In genomic region chr8:98496793-98497192, GRCm38 (mm10) we compare ENCODE assay signal across 35 mouse cellular contexts.
"Had no signal": no experiment of that assay in that cellular context is flagged by ENCODE, and none has a peak within 500 bp of the region (broad histone marks: within the 10 kb centered on the region; RNA-seq: fewer than 3 reads in every experiment).

No protein-coding gene starts in this region.

- ATAC-seq: hindbrain, embryonic 16.5 days; hindbrain, postnatal 0 days; inflammation-experienced regulatory T-cells, adult 6 months; intestine, embryonic 15.5 days; intestine, embryonic 16.5 days; intestine, postnatal 0 days had no signal

- H3K4me1 ChIP-seq: heart, embryonic 10.5 days; heart, embryonic 12.5 days; heart, embryonic 13.5 days; heart, embryonic 15.5 days; hindbrain, embryonic 10.5 days; hindbrain, embryonic 12.5 days; hindbrain, embryonic 13.5 days; hindbrain, embryonic 15.5 days; intestine, embryonic 15.5 days; kidney, embryonic 15.5 days had no signal

- H3K9ac ChIP-seq: heart, embryonic 12.5 days; heart, embryonic 13.5 days; heart, embryonic 15.5 days; hindbrain, embryonic 12.5 days; hindbrain, embryonic 13.5 days; hindbrain, embryonic 14.5 days; hindbrain, embryonic 15.5 days; intestine, embryonic 15.5 days; kidney, embryonic 15.5 days had no signal

- DNase-seq: heart, postnatal 10 days; heart, postnatal 14 days; heart, postnatal 36 days; heart, postnatal 4 days; kidney, adult 11 months; kidney, adult 18-20 months; kidney, adult 2 months; kidney, adult 8-10 months; kidney, adult 9 months; kidney, postnatal 10 days; kidney, postnatal 14 days; kidney, postnatal 25 days; kidney, postnatal 36 days; kidney, postnatal 4 days; layer of hippocampus, adult 9-11 months; layer of hippocampus, postnatal 36 days had no signal

- H3K27me3 ChIP-seq: heart, embryonic 12.5 days; heart, embryonic 13.5 days; heart, embryonic 15.5 days; hindbrain, embryonic 12.5 days; hindbrain, embryonic 13.5 days; hindbrain, embryonic 15.5 days; intestine, embryonic 15.5 days; kidney, embryonic 15.5 days had no signal

- H3K27ac ChIP-seq: heart, embryonic 10.5 days; heart, embryonic 13.5 days; heart, embryonic 15.5 days; hindbrain, embryonic 10.5 days; hindbrain, embryonic 12.5 days; hindbrain, embryonic 13.5 days; hindbrain, embryonic 14.5 days; hindbrain, embryonic 15.5 days; hindbrain, postnatal 0 days; intestine, embryonic 15.5 days; kidney, embryonic 15.5 days; kidney, postnatal 0 days; layer of hippocampus, adult 2 months had no signal

- H3K9me3 ChIP-seq: heart, embryonic 10.5 days; heart, embryonic 12.5 days; heart, embryonic 13.5 days; heart, embryonic 15.5 days; hindbrain, embryonic 10.5 days; hindbrain, embryonic 12.5 days; hindbrain, embryonic 13.5 days; hindbrain, embryonic 15.5 days; intestine, embryonic 15.5 days; kidney, embryonic 15.5 days had no signal

- H3K4me2 ChIP-seq: heart, embryonic 11.5 days; heart, embryonic 12.5 days; heart, embryonic 13.5 days; heart, embryonic 15.5 days; hindbrain, embryonic 12.5 days; hindbrain, embryonic 13.5 days; hindbrain, embryonic 14.5 days; hindbrain, embryonic 15.5 days; intestine, embryonic 15.5 days; kidney, embryonic 15.5 days had no signal

- H3K36me3 ChIP-seq: heart, embryonic 10.5 days; heart, embryonic 12.5 days; heart, embryonic 13.5 days; heart, embryonic 15.5 days; hindbrain, embryonic 10.5 days; hindbrain, embryonic 12.5 days; hindbrain, embryonic 13.5 days; hindbrain, embryonic 15.5 days; intestine, embryonic 15.5 days; kidney, embryonic 15.5 days had no signal

- H3K4me3 ChIP-seq: heart, embryonic 10.5 days; heart, embryonic 12.5 days; heart, embryonic 13.5 days; heart, embryonic 15.5 days; hindbrain, embryonic 10.5 days; hindbrain, embryonic 12.5 days; hindbrain, embryonic 13.5 days; hindbrain, embryonic 15.5 days; intestine, embryonic 15.5 days; kidney, embryonic 15.5 days; layer of hippocampus, adult 2 months had no signal
